Mouse (Mus musculus): ENCODE measurements around the gene Eya3. TPM values are rescaled to one million over a fixed set of nuclear protein-coding genes. Genes with fewer than 3 reads are reported as not detected.

Gene Eya3
- polyA plus RNA-seq, 1 experiment from 2014 or later: 12.8 TPM

- no peak overlapping the region for H3K27ac ChIP-seq
- peaks cover 49% of the 10 kb centered on the region for H3K36me3 ChIP-seq (ENCODE audit: insufficient read depth, low read length)
- TF ChIP-seq CTCF (IDR thresholded peaks at IDR 0.05; ENCODE audit: low read depth): no peak
- DNase-seq (ENCODE audit: low spot score) (no peak), ATAC-seq (replicated peaks; ENCODE audit: low FRiP score, low read depth) (no peak)
- no peaks in the 10 kb centered on the region for H3K27me3 ChIP-seq (ENCODE audit: insufficient read depth, low read length)
- no peaks in the 10 kb centered on the region for H3K9me3 ChIP-seq (replicated peaks; ENCODE audit: low read length)
- no peak overlapping the region for H3K9ac ChIP-seq (ENCODE audit: low read depth, low read length)
- no peak overlapping the region for H3K4me2 ChIP-seq (ENCODE audit: low read length)
- no peak overlapping the region for H3K4me3 ChIP-seq (replicated peaks; ENCODE audit: low read depth, low read length)
- H3K4me1 ChIP-seq (replicated peaks; ENCODE audit: insufficient read depth, low read length): no peaks in the 10 kb centered on the region
- WGBS: 94% methylated on average over 3 of the region's 3 CpGs
These were observed 54.6 kb downstream of the Eya3 start for GRCm38 (mm10) chr4:132693366-132693765.

- H3K27me3 ChIP-seq (ENCODE audit: insufficient read depth, low read length): no peaks in the 10 kb centered on the region
- ATAC-seq (replicated peaks; ENCODE audit: low FRiP score, low read depth): no peak
- no peak overlapping the region for H3K27ac ChIP-seq
- no peak overlapping the region for H3K4me3 ChIP-seq (replicated peaks; ENCODE audit: low read depth, low read length)
- no peak for DNase-seq (ENCODE audit: low spot score)
- WGBS: over 99% methylated on average over 5 of the region's 5 CpGs
- no peaks in the 10 kb centered on the region for H3K4me1 ChIP-seq (replicated peaks; ENCODE audit: insufficient read depth, low read length)
- H3K4me2 ChIP-seq (ENCODE audit: low read length): no peak overlapping the region
- peaks cover 51% of the 10 kb centered on the region for H3K36me3 ChIP-seq (ENCODE audit: insufficient read depth, low read length)
- H3K9ac ChIP-seq (ENCODE audit: low read depth, low read length): no peak overlapping the region
- no peaks in the 10 kb centered on the region for H3K9me3 ChIP-seq (replicated peaks; ENCODE audit: low read length)
- TF ChIP-seq CTCF (IDR thresholded peaks at IDR 0.05; ENCODE audit: low read depth): no peak
These were observed 63.3 kb downstream of the Eya3 start for GRCm38 (mm10) chr4:132702076-132702475.

- ATAC-seq (replicated peaks; ENCODE audit: low FRiP score, low read depth) (no peak), DNase-seq (ENCODE audit: low spot score) (no peak)
- Histone ChIP-seq H3K9me3 (replicated peaks; ENCODE audit: low read length) (no peaks in the 10 kb centered on the region), H3K4me2 (ENCODE audit: low read length) (no peak overlapping the region), H3K27me3 (ENCODE audit: insufficient read depth, low read length) (no peaks in the 10 kb centered on the region), H3K4me3 (replicated peaks; ENCODE audit: low read depth, low read length) (no peak overlapping the region), H3K27ac (no peak overlapping the region), H3K9ac (ENCODE audit: low read depth, low read length) (no peak overlapping the region), H3K4me1 (replicated peaks; ENCODE audit: insufficient read depth, low read length) (no peaks in the 10 kb centered on the region), H3K36me3 (ENCODE audit: insufficient read depth, low read length) (peaks cover 64% of the 10 kb centered on the region)
- 93% methylated on average over 8 of the region's 8 CpGs for WGBS
- TF ChIP-seq CTCF (IDR thresholded peaks at IDR 0.05; ENCODE audit: low read depth): no peak
These were observed 68.1 kb downstream of the Eya3 start for GRCm38 (mm10) chr4:132706885-132707284.

- H3K4me3 ChIP-seq (replicated peaks; ENCODE audit: low read depth, low read length): no peak overlapping the region
- H3K4me2 ChIP-seq (ENCODE audit: low read length): no peak overlapping the region
- H3K36me3 ChIP-seq (ENCODE audit: insufficient read depth, low read length): peaks cover 43% of the 10 kb centered on the region
- no peak for ATAC-seq (replicated peaks; ENCODE audit: low FRiP score, low read depth)
- DNase-seq (ENCODE audit: low spot score): no peak
- TF ChIP-seq CTCF (IDR thresholded peaks at IDR 0.05; ENCODE audit: low read depth): no peak
- H3K4me1 ChIP-seq (replicated peaks; ENCODE audit: insufficient read depth, low read length): no peaks in the 10 kb centered on the region
- no peak overlapping the region for H3K9ac ChIP-seq (ENCODE audit: low read depth, low read length)
- 93% methylated on average over 7 of the region's 7 CpGs for WGBS
- no peaks in the 10 kb centered on the region for H3K27me3 ChIP-seq (ENCODE audit: insufficient read depth, low read length)
- H3K27ac ChIP-seq: no peak overlapping the region
- no peaks in the 10 kb centered on the region for H3K9me3 ChIP-seq (replicated peaks; ENCODE audit: low read length)
These were observed 74.4 kb downstream of the Eya3 start for GRCm38 (mm10) chr4:132713181-132713580.

- Histone ChIP-seq H3K36me3 (ENCODE audit: insufficient read depth, low read length) (peaks cover 40% of the 10 kb centered on the region), H3K27ac (no peak overlapping the region), H3K9ac (ENCODE audit: low read depth, low read length) (no peak overlapping the region), H3K4me1 (replicated peaks; ENCODE audit: insufficient read depth, low read length) (no peaks in the 10 kb centered on the region), H3K9me3 (replicated peaks; ENCODE audit: low read length) (no peaks in the 10 kb centered on the region), H3K27me3 (ENCODE audit: insufficient read depth, low read length) (no peaks in the 10 kb centered on the region), H3K4me2 (ENCODE audit: low read length) (no peak overlapping the region), H3K4me3 (replicated peaks; ENCODE audit: low read depth, low read length) (no peak overlapping the region)
- DNase-seq (ENCODE audit: low spot score) (no peak), ATAC-seq (replicated peaks; ENCODE audit: low FRiP score, low read depth) (no peak)
- 95% methylated on average over 1 of the region's 1 CpGs for WGBS
- no peak for TF ChIP-seq CTCF (IDR thresholded peaks at IDR 0.05; ENCODE audit: low read depth)
These were observed 79.5 kb downstream of the Eya3 start for GRCm38 (mm10) chr4:132718251-132718650.

GRCm38 (mm10) chr4:132728233-132728632 lies 89.4 kb downstream of the Eya3 start:
- 87% methylated on average over 8 of the region's 8 CpGs for WGBS
- ATAC-seq (replicated peaks; ENCODE audit: low FRiP score, low read depth) (no peak), DNase-seq (ENCODE audit: low spot score) (no peak)
- no peak overlapping the region for H3K9ac ChIP-seq (ENCODE audit: low read depth, low read length)
- no peaks in the 10 kb centered on the region for H3K27me3 ChIP-seq (ENCODE audit: insufficient read depth, low read length)
- no peaks in the 10 kb centered on the region for H3K9me3 ChIP-seq (replicated peaks; ENCODE audit: low read length)
- H3K36me3 ChIP-seq (ENCODE audit: insufficient read depth, low read length): 0 out of 2 replicates have a peak, but pooled peaks cover 5% of the 10 kb centered on the region
- H3K4me1 ChIP-seq (replicated peaks; ENCODE audit: insufficient read depth, low read length): no peaks in the 10 kb centered on the region
- no peak overlapping the region for H3K4me3 ChIP-seq (replicated peaks; ENCODE audit: low read depth, low read length)
- TF ChIP-seq CTCF (IDR thresholded peaks at IDR 0.05; ENCODE audit: low read depth): no peak
- no peak overlapping the region for H3K4me2 ChIP-seq (ENCODE audit: low read length)
- no peak overlapping the region for H3K27ac ChIP-seq

GRCm38 (mm10) chr4:132731616-132732015 lies 92.8 kb downstream of the Eya3 start:
- ATAC-seq (replicated peaks; ENCODE audit: low FRiP score, low read depth): no peak
- TF ChIP-seq CTCF (IDR thresholded peaks at IDR 0.05; ENCODE audit: low read depth): no peak
- 44% methylated on average over 12 of the region's 12 CpGs for WGBS

More at GRCm38 (mm10) chr4:132731616-132732015, 92.8 kb downstream of the Eya3 start:
- Histone ChIP-seq H3K36me3 (ENCODE audit: insufficient read depth, low read length) (no peaks in the 10 kb centered on the region), H3K4me3 (replicated peaks; ENCODE audit: low read depth, low read length) (peak overlapping the region; percentile 56), H3K9ac (ENCODE audit: low read depth, low read length) (peak overlapping the region; percentile 56), H3K4me2 (ENCODE audit: low read length) (peak overlapping the region; percentile 88), H3K4me1 (replicated peaks; ENCODE audit: insufficient read depth, low read length) (no peaks in the 10 kb centered on the region), H3K27me3 (ENCODE audit: insufficient read depth, low read length) (no peaks in the 10 kb centered on the region), H3K9me3 (replicated peaks; ENCODE audit: low read length) (no peaks in the 10 kb centered on the region), H3K27ac (no peak overlapping the region)
- DNase-seq (ENCODE audit: low spot score): no peak

Data from kidney, postnatal 0 days (tissue).